Mouse (Mus musculus) heart, postnatal 0 days (tissue): ENCODE results near the gene Syt2. TPM values are rescaled to one million over a fixed set of nuclear protein-coding genes. Genes with fewer than 3 reads are reported as not detected.
A peak's percentile ranks its signal among the peaks of the same experiment; 100 is the strongest.

ENCODE experiments used
- ATAC-seq: fragments of 200-750 bp; cut with Nextera tagmentation; 2 replicates; pipeline ENCODE4 v1.8.0; 2017; ENCODE audit warnings: low read depth, moderate number of reproducible peaks, moderate library complexity; ENCODE audit not compliant: insufficient read depth
- DNase-seq: peaks from one replicate; pipeline ENCODE4 v3.0.0-alpha.2; 2016; ENCODE audit warnings: low spot score
- H3K27ac ChIP-seq: fragments of 300-500 bp; sonication (generic); 2 replicates; pipeline ENCODE4 v1.5.1; 2014; ENCODE audit warnings: low read depth, mild to moderate bottlenecking
- H3K27me3 ChIP-seq: fragments of 300-500 bp; sonication (generic); 2 replicates; pipeline ENCODE4 v1.6.1; 2014; ENCODE audit warnings: low read length, mixed read lengths; ENCODE audit not compliant: control insufficient read depth, insufficient read depth
- H3K36me3 ChIP-seq: fragments of 300-500 bp; sonication (generic); replicated peaks from 2 replicates; pipeline ENCODE4 v1.6.1; 2014; ENCODE audit warnings: low read length, mixed read lengths; ENCODE audit not compliant: control insufficient read depth, insufficient read depth
- H3K4me1 ChIP-seq: fragments of 300-500 bp; sonication (generic); 2 replicates; pipeline ENCODE4 v1.6.1; 2014; ENCODE audit warnings: antibody characterized with exemption; ENCODE audit not compliant: control insufficient read depth, insufficient read depth
- H3K4me2 ChIP-seq: fragments of 300-500 bp; sonication (generic); 2 replicates; pipeline ENCODE4 v1.6.1; 2014; ENCODE audit warnings: low read depth, mild to moderate bottlenecking, low read length, moderate library complexity
- H3K4me3 ChIP-seq: fragments of 300-500 bp; sonication (generic); 2 replicates; pipeline ENCODE4 v1.5.1; 2014; ENCODE audit warnings: low read depth, low read length
- H3K9ac ChIP-seq: fragments of 300-500 bp; sonication (generic); replicated peaks from 2 replicates; pipeline ENCODE4 v1.6.1; 2014; ENCODE audit warnings: low read depth, low read length, mixed read lengths
- H3K9me3 ChIP-seq: fragments of 300-500 bp; sonication (generic); replicated peaks from 2 replicates; pipeline ENCODE4 v1.6.1; 2016; ENCODE audit warnings: low read length; ENCODE audit not compliant: control insufficient read depth
- CTCF ChIP-seq: IDR thresholded peaks from 2 replicates; pipeline ENCODE4 v1.5.1; 2016; ENCODE audit warnings: antibody characterized with exemption, control low read depth, low read depth
- EP300 ChIP-seq: IDR thresholded peaks from 2 replicates; pipeline ENCODE4 v1.6.1; 2016; ENCODE audit warnings: antibody characterized with exemption, low read depth
- WGBS: fragments of 180-500 bp; shearing (Covaris S2); extraction: QIAGEN DNeasy Blood & Tissue Kit; methylation state at CpG from one replicate; pipeline ENCODE4 v1.1.7; 2014; 5-methylcytosine and 5-hydroxymethylcytosine counted together
- polyA plus RNA-seq: library from polyadenylated mRNA; unstranded; fragments of >200 nt; fragmentation: Nextera tagmentation; extraction: Ambion mirVana; gene quantifications from 2 replicates; pipeline ENCODE4 v1.2.1, GENCODE M21; 2015
- total RNA-seq: library from RNA; depleted of rRNA; stranded (reverse); fragments of >200 nt; gene quantifications from 2 replicates; pipeline ENCODE4 v1.2.3, GENCODE M21; 2014; ENCODE audit warnings: low replicate concordance

The Syt2 gene
- total and polyA plus RNA-seq, 2 experiments from 2014 or later = 0.03 to 0.53 TPM

DNA sequence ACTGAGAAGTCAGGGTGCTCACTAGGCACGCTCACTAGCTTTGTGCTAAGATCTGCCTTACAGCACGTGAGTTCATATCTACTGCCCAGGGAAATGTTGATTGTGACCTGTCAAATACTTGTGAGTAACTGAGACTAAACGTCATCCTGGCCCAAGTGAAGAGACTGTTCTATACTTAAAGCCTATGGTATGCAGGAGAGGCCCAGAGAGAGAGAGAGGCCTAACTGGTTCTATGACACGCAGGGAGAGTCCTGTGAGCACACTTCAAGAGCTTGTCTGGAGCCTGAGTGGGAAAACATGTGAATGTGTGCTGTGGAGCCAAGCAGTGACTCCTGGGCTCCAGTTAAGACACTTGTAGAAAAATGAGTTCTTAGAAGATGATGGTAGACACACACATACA, 137.5 kb downstream of the Syt2 start:
- 42% methylated on average over 4 of the region's 4 CpGs for WGBS
- Histone ChIP-seq H3K27me3 (no peaks in the 10 kb centered on the region), H3K9ac (no peak overlapping the region), H3K36me3 (0 out of 2 replicates have a peak, but pooled peaks cover 5% of the 10 kb centered on the region), H3K27ac (peak overlapping the region; percentile 61), H3K4me1 (peaks cover 39% of the 10 kb centered on the region), H3K4me2 (no peak overlapping the region), H3K9me3 (no peaks in the 10 kb centered on the region), H3K4me3 (no peak overlapping the region)
- peak; percentile 67 for DNase-seq
- ATAC-seq = peak; percentile 68
- TF ChIP-seq CTCF = no peak
- TF ChIP-seq EP300 = no peak

GRCm38 (mm10) chr1:134784481-134784880, 138.0 kb downstream of the Syt2 start:
- Histone ChIP-seq H3K27me3 (no peaks in the 10 kb centered on the region), H3K27ac (peak overlapping the region; percentile 61), H3K4me2 (no peak overlapping the region), H3K4me1 (peaks cover 39% of the 10 kb centered on the region), H3K9me3 (no peaks in the 10 kb centered on the region), H3K36me3 (peaks cover 5% of the 10 kb centered on the region; the same call in 1 of the 2 replicates), H3K4me3 (no peak overlapping the region), H3K9ac (no peak overlapping the region)
- TF ChIP-seq EP300 (no peak), CTCF (no peak)
- DNase-seq (no peak), ATAC-seq (no peak)
- 39% methylated on average over 6 of the region's 6 CpGs for WGBS

DNA sequence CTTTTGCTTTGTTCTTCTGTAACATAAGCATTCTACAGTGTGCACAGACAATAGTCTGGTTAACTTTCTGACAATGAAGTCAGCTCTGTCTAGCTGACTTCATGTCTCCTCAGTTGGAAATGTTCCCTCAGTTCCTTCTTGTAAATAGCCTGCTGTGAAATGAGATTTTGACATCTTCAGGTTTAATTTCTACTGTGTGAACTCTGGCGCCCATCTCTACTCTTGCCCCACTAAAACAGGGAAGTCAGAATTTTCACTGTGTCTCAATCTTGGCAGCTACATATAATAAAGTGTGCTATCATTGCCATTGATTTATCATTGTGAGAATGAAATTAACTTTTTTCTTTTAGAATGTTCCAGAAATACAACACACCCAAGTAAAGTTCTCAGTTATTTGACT, 138.4 kb downstream of the Syt2 start:
- Histone ChIP-seq H3K27ac (peak overlapping the region; percentile 61), H3K9ac (no peak overlapping the region), H3K4me2 (no peak overlapping the region)

GRCm38 (mm10) chr1:134788096-134788495, 141.6 kb downstream of the Syt2 start:
- Histone ChIP-seq H3K4me2 (no peak overlapping the region), H3K4me3 (no peak overlapping the region), H3K9ac (no peak overlapping the region), H3K27me3 (no peaks in the 10 kb centered on the region), H3K27ac (0 out of 2 replicates have a peak overlapping the region, but pooled peaks have one; percentile 36), H3K36me3 (no peaks in the 10 kb centered on the region; the same call in 1 of the 2 replicates), H3K9me3 (no peaks in the 10 kb centered on the region), H3K4me1 (peaks cover 39% of the 10 kb centered on the region)
- WGBS = 47% methylated on average over 7 of the region's 7 CpGs
- DNase-seq (no peak), ATAC-seq (0 out of 2 replicates have a peak, but pooled peaks have one; percentile 32)
- TF ChIP-seq CTCF = no peak
- no peak; the same call in 1 of the 2 replicates for TF ChIP-seq EP300

More for the DNA sequence above, 138.4 kb downstream of the Syt2 start:
- no peak overlapping the region for H3K4me3 ChIP-seq
- H3K36me3 ChIP-seq = peaks cover 1% of the 10 kb centered on the region; the same call in 1 of the 2 replicates
- DNase-seq (no peak), ATAC-seq (no peak)
- TF ChIP-seq CTCF (no peak), EP300 (no peak)
- no peaks in the 10 kb centered on the region for H3K9me3 ChIP-seq
- no peaks in the 10 kb centered on the region for H3K27me3 ChIP-seq
- WGBS = 85% methylated on average over 1 of the region's 1 CpGs
- peaks cover 39% of the 10 kb centered on the region for H3K4me1 ChIP-seq

GRCm38 (mm10) chr1:134790716-134791439, 144.4 kb downstream of the Syt2 start:
- no peaks in the 10 kb centered on the region; the same call in 1 of the 2 replicates for H3K36me3 ChIP-seq
- no peak for TF ChIP-seq CTCF
- no peak for TF ChIP-seq EP300
- ATAC-seq = no peak
- peaks cover 16% of the 10 kb centered on the region for H3K4me1 ChIP-seq
- no peak for DNase-seq
- H3K9me3 ChIP-seq = no peaks in the 10 kb centered on the region
- no peak overlapping the region for H3K27ac ChIP-seq
- H3K27me3 ChIP-seq = no peaks in the 10 kb centered on the region
- no peak overlapping the region for H3K9ac ChIP-seq
- 63% methylated on average over 2 of the region's 2 CpGs for WGBS
- no peak overlapping the region for H3K4me3 ChIP-seq
- H3K4me2 ChIP-seq = no peak overlapping the region

DNA sequence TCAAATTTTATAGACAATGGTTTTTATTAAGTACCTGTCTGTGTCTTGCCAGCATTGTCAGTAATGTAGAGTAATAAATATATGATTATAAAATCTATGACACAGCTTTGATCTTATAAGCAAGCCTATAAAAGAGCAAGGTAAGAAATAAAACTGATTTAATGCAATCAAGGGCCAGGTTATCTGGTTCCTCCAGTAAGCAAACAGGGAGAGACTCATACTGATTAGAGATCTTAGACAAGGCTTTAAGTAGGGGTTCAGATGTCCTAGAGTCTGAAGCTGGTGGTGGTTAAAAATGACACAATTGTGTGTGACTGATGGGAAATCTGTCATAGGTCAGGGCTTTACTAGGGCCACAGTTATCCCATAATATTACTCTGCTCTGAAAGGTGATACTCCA, 145.0 kb downstream of the Syt2 start:
- Histone ChIP-seq H3K9ac (no peak overlapping the region), H3K36me3 (no peaks in the 10 kb centered on the region; the same call in 1 of the 2 replicates), H3K4me3 (no peak overlapping the region), H3K4me2 (no peak overlapping the region), H3K9me3 (no peaks in the 10 kb centered on the region), H3K27me3 (no peaks in the 10 kb centered on the region), H3K4me1 (peaks cover 16% of the 10 kb centered on the region), H3K27ac (no peak overlapping the region)
- ATAC-seq (no peak), DNase-seq (no peak)
- TF ChIP-seq EP300 (no peak), CTCF (no peak)
